Mouse (Mus musculus): ENCODE results near the gene Olfr323.

Olfr323 gene

DNA sequence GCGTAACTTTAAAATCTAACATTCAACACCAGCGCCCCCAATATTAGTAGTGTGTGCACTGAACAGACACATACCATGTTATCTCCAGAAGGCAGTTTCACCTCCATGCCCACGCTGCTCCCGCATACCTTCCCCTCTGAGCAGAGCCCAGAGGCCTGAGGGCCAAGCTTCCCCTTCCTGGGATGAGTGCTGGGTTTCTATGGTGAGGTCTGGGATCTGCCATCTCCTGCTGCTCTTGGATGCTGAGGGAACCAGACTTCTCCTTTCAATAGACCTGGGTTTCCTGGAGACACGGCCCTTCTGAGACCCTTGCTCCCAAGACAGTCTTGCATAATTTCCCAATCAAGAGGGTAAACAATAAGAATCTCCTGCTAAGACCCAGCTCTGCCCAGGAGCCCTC, at the start of gene Olfr323:
Gene Olfr323 (minus strand): TSS at position 101 of the 400 bp plus-strand sequence.
- CTCF ChIA-PET, result no interaction called here

DNA sequence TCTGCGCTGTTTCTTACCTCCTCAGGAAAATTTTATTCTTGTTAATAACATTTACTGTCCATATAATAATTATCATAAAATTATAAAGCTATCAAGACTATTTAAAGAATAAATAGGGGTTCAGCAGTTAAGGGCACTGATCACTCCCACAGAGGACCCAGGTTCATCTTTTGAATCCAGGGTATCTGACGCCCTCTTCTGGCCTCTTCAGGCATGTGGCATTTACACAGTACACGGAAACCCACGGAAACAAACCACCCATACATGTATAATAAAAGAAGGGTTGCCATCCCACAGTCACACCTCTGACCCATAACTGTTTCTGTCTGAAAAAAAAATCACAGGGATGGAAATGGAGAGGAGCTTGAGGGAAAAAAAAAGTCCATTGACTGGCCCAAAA, 41.5 kb upstream of the Olfr323 start:
- CTCF ChIA-PET, result no interaction called here

DNA sequence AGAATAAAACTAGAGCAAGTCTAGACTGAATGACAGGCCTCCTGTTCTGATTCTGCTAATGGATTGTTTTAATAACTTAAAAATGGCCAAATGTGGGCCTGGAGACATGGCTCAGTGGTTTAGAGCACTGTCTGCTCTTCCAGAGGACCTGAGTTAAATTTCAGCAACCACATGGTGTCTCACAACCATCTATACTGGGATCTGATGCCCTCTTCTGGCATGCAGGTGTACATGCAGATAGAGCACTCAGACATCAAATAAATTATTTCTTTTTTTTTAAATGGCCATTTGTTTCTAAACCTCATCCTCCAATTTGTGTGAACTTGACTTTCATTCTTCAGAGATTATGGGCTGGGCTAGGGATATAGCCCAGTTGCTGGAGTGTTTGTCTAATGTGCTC, 39.0 kb upstream of the Olfr323 start:
- CTCF ChIA-PET, result no interaction called here

DNA sequence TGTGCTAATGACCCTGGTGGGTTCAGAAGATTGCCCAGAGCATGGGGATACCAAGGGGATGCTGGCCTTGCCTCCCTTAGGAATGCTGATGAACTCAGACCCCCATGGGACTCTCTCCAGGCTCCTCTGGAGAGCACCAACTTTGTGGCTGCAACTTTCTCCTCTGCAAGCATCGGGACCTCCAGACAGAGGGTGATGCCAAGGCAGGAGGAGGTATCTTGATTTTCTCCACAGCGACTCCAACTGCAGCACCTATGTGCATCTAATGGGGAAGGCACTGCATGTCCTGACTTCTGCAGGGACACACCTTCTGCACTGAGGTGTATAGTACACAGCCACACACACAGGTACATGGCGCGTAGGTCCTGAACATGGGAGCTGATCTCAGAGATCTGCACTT, 28.3 kb upstream of the Olfr323 start, which contains the start of gene Olfr322:
Gene Olfr322 (plus strand): TSS at position 187 of the 400 bp plus-strand sequence.
- CTCF ChIA-PET, result no interaction called here

DNA sequence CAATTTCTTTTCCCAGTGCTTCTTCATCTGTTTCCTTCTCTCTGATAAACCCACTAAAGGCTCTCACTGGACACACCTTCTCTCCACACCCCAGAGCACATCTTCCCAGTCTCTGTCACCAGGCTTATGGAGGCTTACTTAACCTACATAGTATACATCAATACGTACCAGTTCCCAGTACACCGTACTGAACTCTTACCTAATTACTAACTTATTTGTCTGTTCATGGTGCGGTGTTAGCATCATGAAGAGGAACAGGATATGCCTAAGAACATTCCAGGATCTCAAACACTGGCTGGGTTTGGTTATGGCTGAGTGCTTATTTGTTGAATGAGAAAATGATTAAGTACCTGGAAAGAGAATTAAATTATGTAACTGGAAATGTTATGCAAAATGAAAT, 24.9 kb upstream of the Olfr323 start:
- CTCF ChIA-PET, result no interaction called here

DNA sequence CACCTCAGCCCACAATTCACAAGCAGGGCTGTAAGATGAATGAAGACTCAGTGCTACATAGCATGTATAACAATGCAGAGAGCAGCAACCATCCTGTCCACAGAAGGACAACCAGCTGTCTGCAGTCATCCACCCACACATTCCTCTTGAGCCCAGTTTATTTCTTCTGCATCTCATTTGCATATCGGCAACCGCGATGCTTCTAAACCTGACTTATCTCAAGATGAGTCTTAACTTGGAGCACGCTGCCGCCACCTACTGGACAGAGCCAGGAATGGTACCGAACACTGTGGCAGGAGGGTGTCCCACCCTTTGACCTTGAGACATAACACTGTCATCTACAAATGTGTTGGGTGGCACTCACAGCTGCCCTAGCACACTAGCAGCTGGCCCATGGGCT, 13.0 kb upstream of the Olfr323 start:
- CTCF ChIA-PET, result no interaction called here

DNA sequence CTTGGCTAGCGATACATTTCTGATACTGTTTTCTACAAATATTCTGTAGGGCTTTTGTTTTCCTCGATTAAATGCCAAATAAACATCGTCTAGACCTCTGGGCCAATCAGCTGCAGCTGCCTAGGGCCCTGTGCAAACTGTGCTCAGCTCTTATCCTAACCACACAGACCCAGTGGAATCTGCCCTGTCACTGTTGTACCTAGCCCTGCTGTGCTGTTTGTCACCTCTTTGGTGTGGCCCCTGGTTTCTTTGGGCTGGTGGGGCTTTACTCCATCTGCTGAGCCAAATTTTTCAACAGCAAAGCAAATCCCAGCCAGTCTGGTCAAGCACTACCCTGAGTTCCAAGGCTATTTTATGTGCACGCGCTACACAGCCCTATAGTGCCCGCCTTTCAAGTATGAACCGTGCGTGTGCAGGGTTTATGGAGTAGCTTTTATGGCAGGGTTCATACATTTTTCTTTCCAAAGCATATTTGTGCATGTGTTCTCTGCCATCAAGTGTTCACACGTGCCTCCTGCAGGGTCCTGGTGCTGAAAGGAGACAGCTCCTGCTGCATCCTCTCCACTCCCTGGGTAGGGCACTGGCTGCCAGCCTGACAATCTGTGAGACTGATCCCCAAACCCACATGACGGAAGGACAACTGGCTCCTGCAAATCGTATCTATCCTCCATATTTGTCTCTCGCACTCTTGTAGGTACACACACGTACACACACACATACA, 11.5 kb upstream of the Olfr323 start:
- CTCF ChIA-PET, result no interaction called here

DNA sequence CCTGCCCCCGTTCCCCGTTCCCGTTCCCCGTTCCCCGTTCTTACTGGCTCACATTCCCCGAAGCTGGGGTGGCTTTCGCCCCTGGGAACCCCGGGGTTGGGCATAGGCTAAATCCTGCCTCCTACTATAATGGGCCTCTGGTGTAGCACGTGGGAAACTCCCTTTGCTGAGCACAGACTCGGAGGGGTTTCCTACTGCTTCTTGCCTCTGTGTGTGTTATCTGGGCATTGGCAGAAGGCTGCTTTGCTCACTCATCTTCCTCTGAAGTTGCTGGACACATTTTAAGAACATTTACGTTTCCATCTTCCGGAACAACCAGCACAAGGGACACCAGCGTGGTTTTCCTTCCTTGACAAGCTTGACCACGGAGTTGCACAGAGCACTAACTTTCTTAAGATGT, 10.8 kb upstream of the Olfr323 start:
- CTCF ChIA-PET, result no interaction called here

DNA sequence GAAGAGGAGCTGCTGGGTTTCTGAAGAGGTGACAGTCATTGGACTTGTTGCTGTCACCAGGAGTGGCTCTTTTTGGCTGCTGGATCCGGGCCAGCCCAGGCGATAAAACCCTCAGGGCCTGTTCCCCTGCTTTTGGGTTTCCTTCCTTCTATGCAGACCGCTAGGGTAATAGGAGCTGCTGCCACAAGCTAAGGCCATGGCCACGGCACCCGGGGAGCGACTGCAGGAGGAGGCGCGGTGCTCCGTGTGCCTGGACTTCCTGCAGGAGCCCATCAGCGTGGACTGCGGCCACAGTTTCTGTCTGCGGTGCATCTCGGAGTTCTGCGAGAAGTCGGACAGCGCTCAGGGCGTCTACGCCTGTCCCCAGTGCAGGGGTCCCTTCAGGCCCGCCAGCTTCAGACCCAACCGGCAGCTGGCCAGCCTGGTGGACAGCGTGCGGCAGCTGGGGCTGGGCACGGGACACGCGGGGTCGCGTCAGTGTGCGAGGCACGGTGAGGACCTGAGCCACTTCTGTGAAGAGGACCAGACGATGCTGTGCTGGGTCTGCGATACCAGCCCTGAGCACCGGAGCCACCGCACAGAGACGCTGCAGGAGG, 10.1 kb upstream of the Olfr323 start, which contains the start of gene Trim58:
Gene Trim58 (plus strand): TSS at position 194 of the 596 bp plus-strand sequence.
- CTCF ChIA-PET, result interaction anchor here (0.6 to 0.7 kb wide), 2 partner anchors 162 to 238 kb away, joined by 5 to 9 read pairs; no protein-coding TSS in a partner anchor

DNA sequence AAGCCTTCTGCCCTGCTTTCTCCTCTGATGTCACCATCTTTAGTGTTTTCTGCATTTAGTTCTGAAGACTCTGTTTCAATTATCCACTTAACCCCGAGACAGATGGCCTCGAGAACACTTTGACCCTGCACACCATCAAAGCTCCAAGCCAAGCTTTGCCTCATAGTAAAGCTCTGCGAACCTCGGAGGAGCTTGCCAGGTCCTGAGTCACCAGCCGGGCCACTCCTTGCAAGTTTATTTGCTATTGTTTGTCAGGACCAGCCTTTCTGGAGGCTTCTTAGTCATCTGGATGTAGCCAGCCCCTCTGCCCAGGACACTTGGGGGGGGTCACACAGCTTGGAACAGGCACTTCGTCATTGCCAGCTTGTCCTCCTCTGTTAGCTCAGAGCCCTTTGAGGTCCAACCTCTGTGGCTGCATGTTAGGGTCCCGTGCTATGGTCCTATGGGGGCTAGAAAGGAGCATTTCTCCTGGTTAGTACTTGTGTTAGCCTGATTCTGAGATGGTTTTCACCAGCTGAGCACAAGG, 7.9 kb upstream of the Olfr323 start:
- CTCF ChIA-PET, result no interaction called here

DNA sequence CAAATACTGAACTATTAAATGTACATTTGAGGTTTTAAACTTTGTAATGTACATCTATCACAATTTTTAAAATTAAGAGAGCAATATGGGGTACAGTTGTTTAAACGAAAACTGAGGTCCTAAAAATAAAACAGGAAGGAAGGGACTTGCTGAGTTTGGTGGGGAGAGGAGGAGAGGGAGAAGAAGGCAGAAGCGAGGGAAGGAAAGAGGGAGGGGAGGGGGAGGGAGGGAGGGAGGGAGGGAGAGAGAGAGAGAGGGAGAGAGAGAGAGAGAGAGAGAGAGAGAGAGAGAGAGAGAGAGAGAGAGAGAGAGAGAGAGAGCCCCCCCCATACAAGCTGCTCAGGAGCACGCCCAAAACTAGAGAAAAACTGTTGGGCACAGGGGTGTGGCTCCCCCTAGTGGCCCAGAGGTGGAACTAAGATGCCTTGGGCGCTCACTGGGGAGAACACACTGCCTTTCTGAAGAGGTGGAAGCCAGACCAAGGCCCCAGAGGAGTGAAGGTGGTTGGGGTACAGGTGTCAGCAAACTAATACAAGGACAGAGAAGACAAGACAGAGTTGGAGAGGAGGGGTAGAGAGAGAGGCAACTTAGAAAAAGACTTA, 6.2 kb upstream of the Olfr323 start:
- CTCF ChIA-PET, result no interaction called here

DNA sequence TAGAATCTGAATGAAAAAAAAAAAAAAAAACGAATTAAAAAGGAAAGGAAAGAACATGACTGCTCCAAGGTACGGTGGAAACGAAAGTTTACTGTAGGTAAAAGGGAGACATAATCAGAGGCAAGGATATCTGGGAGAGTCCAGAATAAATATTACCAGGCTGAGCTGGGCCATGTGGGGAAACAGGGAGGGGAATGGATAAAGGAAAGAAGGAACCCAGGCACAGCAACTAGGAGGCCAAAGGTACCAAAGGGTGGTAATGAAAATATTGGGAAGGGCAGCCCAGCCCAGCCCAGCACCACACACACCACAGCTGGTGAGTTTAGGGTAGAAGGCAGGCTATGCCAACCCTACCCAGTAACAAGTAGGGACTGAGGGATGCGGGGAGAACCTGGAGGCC, 4.6 kb upstream of the Olfr323 start:
- CTCF ChIA-PET, result interaction anchor here (0.7 kb wide), 1 partner anchor 272 kb away, joined by 11 read pairs; no protein-coding TSS in a partner anchor

DNA sequence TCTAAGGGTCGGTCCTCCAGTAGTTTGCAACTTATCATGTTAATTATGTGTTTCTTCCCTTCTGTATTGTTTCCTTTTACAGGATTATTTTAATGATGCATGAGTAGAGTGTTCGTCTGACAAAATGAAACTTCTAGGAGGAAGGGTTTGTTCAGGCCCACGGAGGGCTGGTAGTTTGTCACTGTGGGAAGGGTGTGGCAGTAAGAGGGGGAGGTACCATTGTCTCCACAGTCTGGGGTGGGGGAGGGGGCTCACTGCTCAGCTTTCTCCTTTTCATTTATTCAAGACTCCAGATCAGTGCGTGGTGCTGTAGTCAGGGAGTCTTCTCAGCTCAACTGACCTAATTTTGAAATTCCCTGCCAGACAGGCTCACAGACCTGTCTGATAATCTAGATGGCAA, 4.2 kb downstream of the Olfr323 start:
- CTCF ChIA-PET, result no interaction called here

DNA sequence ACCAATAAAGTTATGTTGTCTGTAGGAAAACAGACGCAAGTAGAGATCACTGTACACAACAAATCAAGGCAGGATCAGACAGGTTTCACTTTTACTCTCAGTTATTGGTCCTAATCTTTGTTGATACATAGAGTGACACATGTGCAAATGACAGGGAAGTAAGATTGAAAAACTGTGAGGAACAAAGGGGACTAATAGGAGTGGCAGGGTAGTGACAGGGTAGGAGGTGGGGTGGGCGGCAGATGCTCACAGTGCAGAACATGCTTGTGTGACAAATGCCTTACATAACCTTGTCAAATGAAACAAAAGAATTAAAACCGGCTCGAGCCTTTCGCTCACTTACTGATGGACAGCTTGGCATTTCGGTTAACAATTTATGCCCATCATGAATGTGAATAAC, 11.5 kb downstream of the Olfr323 start:
- CTCF ChIA-PET, result no interaction called here

DNA sequence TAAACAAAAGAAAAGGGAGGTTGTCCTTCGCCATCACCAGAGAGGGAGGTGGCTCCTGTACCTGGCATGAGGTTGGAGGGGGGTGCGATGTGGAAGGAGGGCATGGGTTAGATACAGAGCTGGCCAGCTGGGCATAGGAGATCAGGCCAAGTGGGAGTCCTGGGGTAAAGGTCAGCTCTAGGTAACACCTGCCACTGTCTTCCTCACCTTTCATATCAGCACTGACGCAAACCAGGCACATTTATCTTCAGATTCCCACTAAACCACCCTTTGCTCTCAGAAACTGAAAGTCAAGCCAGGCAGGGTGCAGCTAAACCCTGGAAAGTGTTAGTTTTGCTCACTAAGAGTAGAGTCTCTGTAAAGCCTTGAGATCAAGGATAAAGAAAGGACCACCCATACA, 11.9 kb downstream of the Olfr323 start:
- CTCF ChIA-PET, result no interaction called here

DNA sequence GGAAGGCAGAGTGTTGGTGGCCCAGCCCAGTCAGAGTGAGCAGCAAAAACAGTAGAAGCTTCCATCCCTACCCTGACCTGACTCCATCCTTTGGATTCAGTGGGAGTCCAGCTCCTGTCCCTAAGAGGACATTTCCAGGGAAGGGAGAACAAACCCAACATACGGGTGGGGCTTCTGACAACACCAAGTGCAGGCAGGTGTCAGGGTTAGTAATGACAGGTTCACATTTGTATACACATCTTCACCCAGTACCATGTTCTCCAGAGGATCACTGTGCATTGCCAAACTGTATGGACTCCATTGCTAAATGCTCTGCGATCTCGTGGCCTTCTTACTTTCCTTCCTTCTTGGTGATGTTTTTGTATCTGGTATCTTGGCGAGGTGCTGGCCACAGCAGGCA, 14.3 kb downstream of the Olfr323 start, which contains the start of gene 2210407C18Rik:
Gene 2210407C18Rik (minus strand): TSS at position 101 of the 400 bp plus-strand sequence.
- CTCF ChIA-PET, result no interaction called here

DNA sequence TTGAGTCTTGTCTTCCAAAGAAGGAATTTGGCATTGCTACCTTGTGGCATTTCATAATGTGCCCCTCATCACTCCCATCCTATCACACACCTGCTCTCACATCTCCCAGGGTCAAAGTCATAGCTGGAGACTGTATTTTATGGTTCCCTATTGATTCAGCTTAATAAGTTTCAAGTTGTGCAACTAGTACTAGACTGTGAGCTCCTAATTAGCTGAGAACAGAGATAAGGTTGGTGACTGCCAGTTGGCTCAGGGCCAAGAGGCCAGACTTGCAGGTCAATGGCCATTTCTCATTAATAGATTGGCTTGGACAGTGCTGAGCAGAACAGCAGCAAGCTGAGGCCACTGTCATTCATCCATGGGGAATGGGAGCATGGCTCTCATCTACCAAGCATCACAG, 15.8 kb downstream of the Olfr323 start:
- CTCF ChIA-PET, result no interaction called here

DNA sequence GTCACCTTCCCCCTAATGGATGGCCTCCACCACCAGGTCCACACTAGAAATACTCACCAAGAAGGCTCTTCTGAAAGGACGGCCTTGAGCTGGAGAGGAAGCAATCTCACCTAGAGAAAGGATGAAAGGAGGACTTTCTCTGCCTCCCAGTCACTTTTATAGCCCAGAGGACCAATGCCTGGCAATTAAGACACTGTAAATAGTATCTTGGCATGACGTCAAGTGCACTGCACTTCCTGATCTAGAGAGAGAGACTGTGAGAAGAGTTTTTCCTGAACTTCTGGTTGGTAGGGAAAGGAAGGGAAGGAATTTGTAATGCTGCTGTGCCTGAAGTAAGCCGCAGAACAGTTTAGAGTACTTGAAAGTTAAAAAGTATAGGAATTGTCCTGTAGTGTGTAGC, 16.9 kb downstream of the Olfr323 start:
- CTCF ChIA-PET, result no interaction called here

DNA sequence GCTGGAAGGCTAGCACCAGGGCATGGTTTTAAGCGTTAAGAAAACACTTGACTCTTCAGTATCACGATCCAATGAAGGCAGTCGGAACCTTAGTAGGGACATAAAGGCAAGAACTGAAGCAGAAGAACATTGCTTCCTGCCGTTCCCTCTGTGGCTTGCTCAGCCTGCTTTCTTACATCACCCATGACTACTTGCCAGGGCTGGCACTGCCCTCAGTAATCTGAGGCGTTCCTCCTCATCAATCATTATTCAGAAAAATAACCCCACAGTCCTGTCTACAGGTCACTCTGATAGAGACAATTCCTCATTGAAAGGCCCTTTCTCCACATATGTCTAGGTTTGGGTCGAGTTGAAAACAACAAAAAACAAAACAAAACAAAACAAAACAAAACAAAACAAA, 23.3 kb downstream of the Olfr323 start:
- CTCF ChIA-PET, result no interaction called here

DNA sequence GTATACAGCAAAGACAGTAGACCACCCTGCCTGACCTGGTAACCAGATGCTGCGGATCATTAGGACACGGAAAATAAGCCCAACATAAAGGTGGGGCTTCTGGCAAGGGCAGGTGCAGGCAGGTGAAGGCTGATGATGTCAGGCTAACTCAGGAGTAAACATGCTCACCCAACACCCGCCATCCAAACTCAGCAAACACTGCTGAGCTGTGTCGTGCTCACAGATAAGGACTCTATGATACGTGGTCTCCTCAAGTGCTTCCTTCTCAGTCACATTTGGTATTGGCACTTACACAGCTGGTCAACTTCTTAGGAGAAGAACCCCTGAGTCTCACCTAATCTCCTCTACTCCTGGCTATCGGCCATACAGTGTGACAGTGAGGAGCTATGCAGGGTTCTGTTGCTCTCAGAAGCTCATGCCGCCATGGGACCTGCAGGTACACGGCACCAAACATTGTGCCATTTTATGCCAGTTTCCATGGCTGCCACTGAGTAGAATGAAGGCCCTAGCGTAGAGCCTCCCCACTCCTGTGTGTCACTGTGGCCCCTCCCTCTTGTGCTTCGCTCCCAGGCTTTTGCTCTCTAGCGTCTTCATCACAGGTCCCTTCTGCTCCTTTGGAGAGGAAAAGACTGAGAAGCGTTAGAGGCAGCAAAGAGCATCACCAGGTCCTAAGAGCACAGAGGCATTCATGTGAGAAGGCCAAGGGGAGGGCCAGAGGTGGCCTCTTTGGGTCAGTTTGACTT, 24.0 kb downstream of the Olfr323 start:
- CTCF ChIA-PET, result no interaction called here

DNA sequence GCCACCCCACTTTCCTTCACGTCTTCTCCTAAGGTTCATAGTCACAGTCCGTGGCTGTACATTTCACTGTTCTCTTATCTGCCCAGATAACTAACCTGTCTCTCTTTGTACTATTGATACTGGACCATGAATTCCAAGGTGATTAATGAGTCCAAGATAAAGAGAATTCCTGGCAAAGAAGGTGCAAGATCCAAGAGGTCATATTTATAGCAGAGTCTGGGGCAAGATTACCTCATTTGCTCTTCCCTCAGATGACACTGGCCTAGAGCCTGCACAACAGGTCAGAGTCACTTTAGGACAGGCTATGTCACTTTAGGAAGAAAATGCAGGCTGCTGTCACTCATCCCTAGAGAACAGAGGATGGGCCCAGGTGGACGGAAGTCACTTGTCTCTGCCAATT, 25.1 kb downstream of the Olfr323 start:
- CTCF ChIA-PET, result no interaction called here

DNA sequence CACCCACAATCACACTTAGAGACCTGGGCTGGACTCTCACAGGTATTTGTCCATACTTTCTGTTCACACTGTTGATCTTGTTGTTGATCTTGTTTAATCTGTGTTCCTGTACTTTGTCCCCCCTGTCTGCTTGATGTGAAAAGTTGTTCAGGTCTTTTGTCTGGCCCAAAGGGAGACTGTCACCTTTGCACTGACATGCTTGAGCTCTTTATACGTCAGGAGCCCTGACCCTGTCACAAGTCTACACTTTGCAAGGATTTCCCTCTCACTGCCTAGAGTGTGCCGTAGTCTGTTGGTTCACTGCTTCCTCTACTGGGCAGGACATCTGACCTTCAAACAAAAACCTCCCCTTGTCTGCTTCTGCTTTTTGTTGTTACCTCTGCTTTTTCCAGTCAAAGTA, 25.6 kb downstream of the Olfr323 start:
- CTCF ChIA-PET, result no interaction called here

All from spleen, embryonic (tissue).